Mouse (Mus musculus) kidney, embryonic 16.5 days (tissue): Measurements from ENCODE around the gene Slc24a5. TPM values are rescaled to one million over a fixed set of nuclear protein-coding genes. Genes with fewer than 3 reads are reported as not detected.
"Not testable (repeated sequence)": the region's sequence is repeated elsewhere in the genome, so short reads cannot be mapped to it uniquely, and the experiment has no call there.

Experiments
- ATAC-seq: fragments of 200-750 bp; cut with Nextera tagmentation; 2 replicates; pipeline ENCODE4 v1.8.0; 2017; ENCODE audit warnings: moderate TSS enrichment; ENCODE audit not compliant: low FRiP score, low TSS enrichment
- H3K27ac ChIP-seq: fragments of 300-500 bp; sonication (generic); 2 replicates; pipeline ENCODE4 v1.5.1; 2014; ENCODE audit warnings: low read length
- H3K27me3 ChIP-seq: fragments of 300-500 bp; sonication (generic); 2 replicates; pipeline ENCODE4 v1.6.1; 2014; ENCODE audit warnings: low read length, control low read depth, mixed read lengths; ENCODE audit not compliant: insufficient read depth
- H3K36me3 ChIP-seq: fragments of 300-500 bp; sonication (generic); 2 replicates; pipeline ENCODE4 v1.6.1; 2014; ENCODE audit warnings: low read length, control low read depth, mixed read lengths; ENCODE audit not compliant: insufficient read depth
- H3K4me1 ChIP-seq: fragments of 300-500 bp; sonication (generic); 2 replicates; pipeline ENCODE4 v1.6.1; 2014; ENCODE audit warnings: low read length, control low read depth, mixed read lengths; ENCODE audit not compliant: insufficient read depth
- H3K4me2 ChIP-seq: fragments of 300-500 bp; sonication (generic); replicated peaks from 2 replicates; pipeline ENCODE4 v1.6.1; 2014; ENCODE audit warnings: low read depth, low read length
- H3K4me3 ChIP-seq: fragments of 300-500 bp; sonication (generic); 2 replicates; pipeline ENCODE4 v1.5.1; 2014; ENCODE audit warnings: mild to moderate bottlenecking, low read length
- H3K9ac ChIP-seq: fragments of 300-500 bp; sonication (generic); replicated peaks from 2 replicates; pipeline ENCODE4 v1.6.1; 2014; ENCODE audit warnings: low read length
- H3K9me3 ChIP-seq: fragments of 300-500 bp; sonication (generic); 2 replicates; pipeline ENCODE4 v1.6.1; 2016; ENCODE audit warnings: low read length, control low read depth
- WGBS: fragments of 180-500 bp; shearing (Covaris S2); extraction: QIAGEN DNeasy Blood & Tissue Kit; methylation state at CpG from one replicate; pipeline ENCODE4 v1.1.7; 2014; 5-methylcytosine and 5-hydroxymethylcytosine counted together
- polyA plus RNA-seq: library from polyadenylated mRNA; unstranded; fragments of >200 nt; fragmentation: Nextera tagmentation; extraction: Ambion mirVana; gene quantifications from 2 replicates; pipeline ENCODE4 v1.2.1, GENCODE M21; 2015

The Slc24a5 gene
- polyA plus RNA-seq, 1 experiment from 2014 or later: 2.1 TPM

DNA sequence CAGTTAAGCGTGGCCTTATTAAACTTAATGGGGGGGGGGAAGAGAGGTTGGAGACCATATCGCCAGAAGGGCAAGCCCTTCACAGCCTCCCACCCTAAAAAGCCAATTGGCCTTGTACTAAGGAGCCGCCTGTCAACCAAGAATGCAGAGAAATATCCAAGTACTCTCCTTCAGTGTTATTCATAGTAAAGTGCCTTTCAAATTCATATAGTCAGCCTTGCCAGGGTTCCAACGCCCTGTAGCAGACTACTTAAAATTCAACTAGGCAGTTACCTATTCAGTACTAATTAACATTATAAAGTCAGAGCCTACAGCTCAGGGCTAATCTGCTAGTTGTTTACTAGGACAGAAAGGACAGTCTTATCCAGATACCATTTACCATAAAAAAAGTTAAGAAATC lies 38.6 kb downstream of the Slc24a5 start:
- H3K9ac ChIP-seq, H3K27me3 ChIP-seq, H3K4me1 ChIP-seq, ATAC-seq, H3K4me2 ChIP-seq, H3K4me3 ChIP-seq, H3K27ac ChIP-seq: not testable (repeated sequence)
- peaks cover 34% of the 10 kb centered on the region for H3K36me3 ChIP-seq
- 90% methylated on average over 4 of the region's 4 CpGs for WGBS
- peaks cover 11% of the 10 kb centered on the region for H3K9me3 ChIP-seq

DNA sequence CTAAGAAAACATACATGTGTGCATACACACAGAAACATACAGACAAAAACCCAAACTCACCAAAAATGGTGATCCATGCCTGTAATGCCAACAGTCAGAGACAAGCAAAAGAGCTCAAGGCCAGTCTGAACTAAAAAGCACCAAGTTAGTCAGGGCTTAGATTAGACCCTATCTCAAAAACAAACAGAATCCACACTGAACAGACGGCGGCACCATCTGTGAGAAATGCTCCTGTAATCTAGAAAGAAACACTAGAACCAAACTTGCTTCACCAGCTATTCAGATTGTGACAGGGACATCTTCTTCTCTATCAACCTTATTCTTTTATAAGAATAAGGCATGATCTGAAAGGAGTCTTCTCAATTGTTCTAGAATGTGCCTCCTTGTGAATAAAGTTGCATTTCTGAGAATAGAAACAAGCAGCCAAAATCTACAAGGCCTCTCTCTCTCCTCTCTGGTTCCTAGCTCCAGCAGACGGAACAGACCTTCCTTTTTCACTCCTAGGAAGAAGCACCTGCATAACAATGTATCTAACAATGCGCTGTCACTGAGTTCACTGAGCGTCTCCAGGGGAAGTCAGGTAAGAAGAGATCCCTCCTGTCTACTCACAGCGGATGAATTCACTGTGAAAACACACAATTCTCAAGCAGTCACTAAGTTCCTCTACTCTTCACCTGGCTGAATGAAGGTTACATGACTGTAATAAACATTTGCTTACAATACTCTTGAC lies 51.6 kb downstream of the Slc24a5 start:
- no peak overlapping the region for H3K4me3 ChIP-seq
- peaks cover 15% of the 10 kb centered on the region for H3K4me1 ChIP-seq
- peaks cover 9% of the 10 kb centered on the region; the same call in 1 of the 2 replicates for H3K36me3 ChIP-seq
- ATAC-seq: no peak
- H3K9me3 ChIP-seq: no peaks in the 10 kb centered on the region
- H3K9ac ChIP-seq: no peak overlapping the region
- no peak overlapping the region for H3K27ac ChIP-seq
- no peaks in the 10 kb centered on the region for H3K27me3 ChIP-seq
- H3K4me2 ChIP-seq: no peak overlapping the region
- WGBS: 82% methylated on average over 6 of the region's 6 CpGs

DNA sequence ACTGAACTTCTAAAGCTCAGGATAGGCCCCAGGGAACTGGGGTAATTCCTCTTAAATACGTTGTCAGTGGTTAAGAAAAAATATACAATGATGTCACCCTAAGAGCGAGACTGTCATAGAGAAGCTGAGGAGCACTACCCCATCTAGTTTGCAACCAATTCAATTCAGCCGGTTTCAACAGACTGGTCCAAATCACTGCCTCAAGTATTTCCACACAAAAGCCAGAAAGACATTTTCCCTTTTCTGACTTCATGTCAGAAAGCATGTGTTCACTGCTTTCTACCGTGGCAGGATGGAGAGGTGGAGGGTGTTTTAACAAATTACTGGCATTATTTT lies 54.3 kb downstream of the Slc24a5 start:
- H3K27ac ChIP-seq: peak overlapping the region; percentile 88
- no peaks in the 10 kb centered on the region for H3K9me3 ChIP-seq
- H3K4me1 ChIP-seq: peaks cover 15% of the 10 kb centered on the region
- no peaks in the 10 kb centered on the region for H3K27me3 ChIP-seq
- H3K4me2 ChIP-seq: peak overlapping the region; percentile 68
- no peaks in the 10 kb centered on the region for H3K36me3 ChIP-seq
- H3K4me3 ChIP-seq: peak overlapping the region; percentile 80
- H3K9ac ChIP-seq: peak overlapping the region; percentile 96
- ATAC-seq: no peak
- 6% methylated on average over 4 of the region's 4 CpGs for WGBS

DNA sequence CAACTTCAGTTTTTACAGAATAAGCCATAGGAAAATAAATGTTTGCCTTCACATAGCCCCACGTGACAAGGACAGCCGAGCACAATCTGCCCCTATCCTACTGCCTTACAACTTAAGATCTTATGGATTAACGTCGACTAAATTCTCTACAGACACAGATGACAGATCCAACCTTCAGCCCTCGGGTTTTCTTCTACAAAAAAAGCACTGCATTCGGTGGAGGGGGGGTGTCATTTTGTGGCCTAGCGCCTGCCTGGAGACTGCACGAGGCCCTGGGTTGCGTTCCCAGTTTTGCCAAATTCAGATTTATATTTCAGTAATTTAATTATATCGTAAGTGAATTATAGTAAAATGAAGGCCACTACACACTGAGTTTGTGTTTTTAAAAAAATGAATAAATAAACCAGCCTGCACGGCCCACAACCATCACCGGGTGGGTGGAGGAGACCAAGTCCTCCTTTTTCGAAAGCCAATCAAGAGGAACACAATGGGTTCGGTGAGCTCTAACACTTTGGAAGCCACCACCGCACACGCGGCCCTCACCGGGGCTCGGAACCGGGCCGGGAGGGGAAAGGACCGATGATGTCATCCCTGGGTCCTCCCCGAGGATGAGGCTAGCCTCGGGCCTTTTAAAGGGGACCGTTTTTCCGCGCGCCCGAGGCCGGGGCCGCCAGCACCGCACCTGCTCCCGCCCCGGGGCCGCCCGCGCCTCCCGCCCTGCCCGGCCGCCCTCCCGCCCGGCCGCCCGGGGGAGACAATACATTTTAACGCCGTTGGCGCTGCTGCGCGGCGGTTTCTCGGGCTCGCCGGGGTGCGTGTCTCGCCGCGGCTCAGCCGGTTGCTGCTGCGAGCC lies 54.9 kb downstream of the Slc24a5 start:
- ATAC-seq: peak; percentile 83
- WGBS: under 1% methylated on average over 41 of the region's 59 CpGs
- H3K9me3 ChIP-seq: no peaks in the 10 kb centered on the region
- peak overlapping the region; percentile 80 for H3K4me3 ChIP-seq
- H3K4me1 ChIP-seq: peaks cover 15% of the 10 kb centered on the region
- H3K4me2 ChIP-seq: peak overlapping the region; percentile 68
- H3K36me3 ChIP-seq: no peaks in the 10 kb centered on the region
- peak overlapping the region; percentile 96 for H3K9ac ChIP-seq
- peak overlapping the region; percentile 88 for H3K27ac ChIP-seq
- H3K27me3 ChIP-seq: no peaks in the 10 kb centered on the region

DNA sequence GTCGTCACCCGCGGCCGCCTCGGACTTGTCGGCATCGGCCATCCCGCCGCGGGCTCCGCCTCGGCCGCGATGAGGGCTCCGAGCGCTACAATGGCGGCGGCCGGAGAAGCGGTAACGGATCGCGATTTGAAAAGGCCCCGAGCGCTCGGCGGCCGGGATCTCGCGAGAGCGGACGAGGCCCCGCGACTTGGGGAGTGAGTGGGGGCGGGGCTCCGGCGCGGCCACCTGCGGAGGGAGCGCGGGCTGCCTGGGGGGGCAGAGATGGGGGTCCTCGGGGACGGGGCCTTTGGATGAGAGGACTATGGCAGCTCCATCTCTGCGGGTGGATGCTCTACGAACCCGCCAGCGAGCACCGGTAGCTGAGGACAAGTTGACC lies 55.5 kb downstream of the Slc24a5 start, which contains the start of gene Myef2:
TSS of gene Myef2 (minus strand) at position 185 of the 376 bp plus-strand sequence.
- WGBS: under 1% methylated on average over 37 of the region's 48 CpGs
- peak; percentile 92 for ATAC-seq

GRCm38 (mm10) chr2:125125824-125126223 lies 57.9 kb downstream of the Slc24a5 start:
- Histone ChIP-seq H3K27me3 (no peaks in the 10 kb centered on the region), H3K9ac (no peak overlapping the region), H3K4me1 (peaks cover 14% of the 10 kb centered on the region), H3K27ac (no peak overlapping the region), H3K9me3 (no peaks in the 10 kb centered on the region), H3K4me3 (no peak overlapping the region), H3K36me3 (no peaks in the 10 kb centered on the region), H3K4me2 (no peak overlapping the region)
- ATAC-seq: no peak
- WGBS: 37% methylated on average over 4 of the region's 4 CpGs

More for the DNA sequence above, 55.5 kb downstream of the Slc24a5 start, which contains the start of gene Myef2:
- Histone ChIP-seq H3K9me3 (no peaks in the 10 kb centered on the region), H3K4me3 (peak within 1 kb of the TSS; percentile 80), H3K4me2 (peak within 1 kb of the TSS; percentile 68), H3K4me1 (peaks cover 15% of the 10 kb centered on the region), H3K36me3 (no peaks in the 10 kb centered on the region), H3K27me3 (no peaks in the 10 kb centered on the region), H3K9ac (peak within 1 kb of the TSS; percentile 96), H3K27ac (peak within 1 kb of the TSS; percentile 88)

DNA sequence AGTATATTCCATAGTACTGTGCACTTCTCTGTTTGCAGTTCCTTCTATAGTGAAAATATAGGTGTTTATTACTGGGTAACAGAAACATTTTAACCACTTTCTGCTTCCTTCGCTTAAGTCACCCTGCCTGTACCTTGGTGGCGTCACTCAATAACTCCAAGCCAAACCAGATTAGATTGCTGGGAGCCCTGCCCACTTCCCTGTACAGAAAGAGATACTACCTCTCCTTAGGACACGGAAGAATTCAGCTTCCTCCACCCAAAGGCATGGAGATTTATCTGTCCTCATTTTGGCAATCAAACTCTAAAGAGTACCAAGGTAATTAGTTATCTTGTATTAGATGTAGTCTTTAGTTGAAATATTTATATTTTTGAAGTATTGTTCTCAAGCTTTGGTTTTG lies 58.9 kb downstream of the Slc24a5 start:
- Histone ChIP-seq H3K36me3 (no peaks in the 10 kb centered on the region), H3K27ac (no peak overlapping the region), H3K9ac (no peak overlapping the region), H3K4me3 (no peak overlapping the region), H3K27me3 (no peaks in the 10 kb centered on the region), H3K4me1 (peaks cover 7% of the 10 kb centered on the region; the same call in 1 of the 2 replicates), H3K4me2 (no peak overlapping the region), H3K9me3 (no peaks in the 10 kb centered on the region)
- 80% methylated on average over 3 of the region's 3 CpGs for WGBS
- no peak for ATAC-seq

DNA sequence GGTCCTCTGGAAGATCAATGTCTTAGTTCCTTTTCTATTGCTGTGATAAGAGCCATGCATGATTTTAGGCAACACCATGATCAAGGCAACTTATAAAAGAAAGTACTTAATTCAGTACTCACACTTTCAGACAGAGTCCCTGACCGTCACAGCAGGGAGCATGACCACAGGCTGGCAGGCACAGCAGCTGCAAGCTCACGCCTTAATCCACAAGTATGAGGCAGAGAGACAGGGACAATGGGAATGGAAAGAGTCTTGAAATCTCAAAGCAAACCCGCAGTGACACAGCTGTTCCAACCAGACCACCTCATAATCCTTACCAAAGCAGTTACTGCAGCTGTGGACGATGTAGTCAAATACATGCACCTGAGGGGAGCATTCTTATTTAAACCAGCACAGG lies 66.2 kb downstream of the Slc24a5 start:
- no peak overlapping the region for H3K4me2 ChIP-seq
- no peaks in the 10 kb centered on the region for H3K27me3 ChIP-seq
- ATAC-seq: no peak
- no peak overlapping the region for H3K27ac ChIP-seq
- 43% methylated on average over 4 of the region's 4 CpGs for WGBS
- no peak overlapping the region for H3K4me3 ChIP-seq
- no peaks in the 10 kb centered on the region for H3K9me3 ChIP-seq
- H3K4me1 ChIP-seq: peaks cover 6% of the 10 kb centered on the region; the same call in 1 of the 2 replicates
- no peaks in the 10 kb centered on the region for H3K36me3 ChIP-seq
- no peak overlapping the region for H3K9ac ChIP-seq

GRCm38 (mm10) chr2:125135903-125136811 lies 68.2 kb downstream of the Slc24a5 start, which contains the start of gene Ctxn2:
Ctxn2 (plus strand) TSS chr2:125136692.
- H3K4me2 ChIP-seq: peak within 1 kb of the TSS; percentile 70
- no peak within 1 kb of the TSS for H3K9ac ChIP-seq
- H3K4me3 ChIP-seq: peak within 1 kb of the TSS; percentile 37
- no peaks in the 10 kb centered on the region for H3K27me3 ChIP-seq
- H3K9me3 ChIP-seq: no peaks in the 10 kb centered on the region
- peaks cover 6% of the 10 kb centered on the region; the same call in 1 of the 2 replicates for H3K4me1 ChIP-seq
- no peak within 1 kb of the TSS for H3K27ac ChIP-seq
- ATAC-seq: peak; percentile 84; the same call in 1 of the 2 replicates
- no peaks in the 10 kb centered on the region for H3K36me3 ChIP-seq
- WGBS: 2% methylated on average over 39 of the region's 39 CpGs
